Mouse (Mus musculus): ENCODE results near the gene Irgc1. TPM values are rescaled to one million over a fixed set of nuclear protein-coding genes. Genes with fewer than 3 reads are reported as not detected.

The Irgc1 gene
- polyA plus RNA-seq, 1 experiment from 2014 or later: not detected

Other genes with a start within 250 kb of the Irgc1 start
- 4.9 and 5.4 TPM in 2 replicates for gene Zfp111, start 240.9 kb downstream of the Irgc1 start, polyA plus RNA-seq (2015; fragmentation: Nextera tagmentation; extraction: Ambion mirVana)
- 4.3 and 5.5 TPM in 2 replicates for gene Zfp109, start 214.7 kb downstream of the Irgc1 start, polyA plus RNA-seq (2015; fragmentation: Nextera tagmentation; extraction: Ambion mirVana)
- 6.7 and 6.9 TPM in 2 replicates for gene Zfp108, start 197.5 kb downstream of the Irgc1 start, polyA plus RNA-seq (2015; fragmentation: Nextera tagmentation; extraction: Ambion mirVana)
- 7.1 and 7.5 TPM in 2 replicates for gene Zfp93, start 181.9 kb downstream of the Irgc1 start, polyA plus RNA-seq (2015; fragmentation: Nextera tagmentation; extraction: Ambion mirVana)
- 46.2 and 46.3 TPM in 2 replicates for gene Zfp61, start 151.1 kb downstream of the Irgc1 start, polyA plus RNA-seq (2015; fragmentation: Nextera tagmentation; extraction: Ambion mirVana)
- 22.2 and 23.1 TPM in 2 replicates for gene Zfp94, start 135.6 kb downstream of the Irgc1 start, polyA plus RNA-seq (2015; fragmentation: Nextera tagmentation; extraction: Ambion mirVana)
- gene Tescl, start 118.4 kb downstream of the Irgc1 start, polyA plus RNA-seq (2015; fragmentation: Nextera tagmentation; extraction: Ambion mirVana): 0.29 TPM in 1 of 2 replicates, not detected in the other
- not detected in 2 replicates for gene Lypd5, start 103.1 kb downstream of the Irgc1 start, polyA plus RNA-seq (2015; fragmentation: Nextera tagmentation; extraction: Ambion mirVana)
- 0.81 and 0.84 TPM in 2 replicates for gene Kcnn4, start 82.0 kb downstream of the Irgc1 start, polyA plus RNA-seq (2015; fragmentation: Nextera tagmentation; extraction: Ambion mirVana)
- gene Smg9, start 52.7 kb downstream of the Irgc1 start, polyA plus RNA-seq (2015; fragmentation: Nextera tagmentation; extraction: Ambion mirVana): 38.3 and 39.4 TPM in 2 replicates
- 1.6 and 1.8 TPM in 2 replicates for gene Plaur, start 10.2 kb upstream of the Irgc1 start, polyA plus RNA-seq (2015; fragmentation: Nextera tagmentation; extraction: Ambion mirVana)
- 63.2 and 75.3 TPM in 2 replicates for gene Cadm4, start 29.7 kb upstream of the Irgc1 start, polyA plus RNA-seq (2015; fragmentation: Nextera tagmentation; extraction: Ambion mirVana)
- gene Zfp428, start 54.7 kb upstream of the Irgc1 start, polyA plus RNA-seq (2015; fragmentation: Nextera tagmentation; extraction: Ambion mirVana): 298 and 327 TPM in 2 replicates
- gene AC161166.1, start 60.2 kb upstream of the Irgc1 start, polyA plus RNA-seq (2015; fragmentation: Nextera tagmentation; extraction: Ambion mirVana): 1.6 and 1.7 TPM in 2 replicates
- 26.3 and 26.9 TPM in 2 replicates for gene Irgq, start 78.4 kb upstream of the Irgc1 start, polyA plus RNA-seq (2015; fragmentation: Nextera tagmentation; extraction: Ambion mirVana)
- gene Pinlyp, start 93.8 kb upstream of the Irgc1 start, polyA plus RNA-seq (2015; fragmentation: Nextera tagmentation; extraction: Ambion mirVana): not detected in 2 replicates
- 66.1 and 66.9 TPM in 2 replicates for gene Xrcc1, start 94.0 kb upstream of the Irgc1 start, polyA plus RNA-seq (2015; fragmentation: Nextera tagmentation; extraction: Ambion mirVana)
- 26.5 and 30.7 TPM in 2 replicates for gene Ethe1, start 135.2 kb upstream of the Irgc1 start, polyA plus RNA-seq (2015; fragmentation: Nextera tagmentation; extraction: Ambion mirVana)
- 18.2 and 20.9 TPM in 2 replicates for gene Zfp575, start 135.3 kb upstream of the Irgc1 start, polyA plus RNA-seq (2015; fragmentation: Nextera tagmentation; extraction: Ambion mirVana)
- gene Phldb3, start 158.5 kb upstream of the Irgc1 start, polyA plus RNA-seq (2015; fragmentation: Nextera tagmentation; extraction: Ambion mirVana): not detected in 2 replicates
- gene Lypd3, start 184.3 kb upstream of the Irgc1 start, polyA plus RNA-seq (2015; fragmentation: Nextera tagmentation; extraction: Ambion mirVana): 0.36 and 0.45 TPM in 2 replicates
- not detected in 2 replicates for gene Tex101, start 224.4 kb upstream of the Irgc1 start, polyA plus RNA-seq (2015; fragmentation: Nextera tagmentation; extraction: Ambion mirVana)

All from midbrain, embryonic 16.5 days (tissue).